Mouse (Mus musculus) gastrocnemius, postnatal 10 days (tissue): ENCODE measurements around the gene Rrp1b. TPM values are rescaled to one million over a fixed set of nuclear protein-coding genes. Genes with fewer than 3 reads are reported as not detected.

ENCODE experiments used
- DNase-seq: peaks from one replicate; pipeline ENCODE4 v3.0.0; 2021; ENCODE audit warnings: mixed read lengths
- long read RNA-seq, 2 experiments: library from polyadenylated mRNA; stranded (forward); transcript quantifications; one replicate each; pipeline ENCODE4 v2.0.0; 2021
- total RNA-seq, 2 experiments: library from RNA; stranded (reverse); gene quantifications; 2 replicates each; pipeline ENCODE4 v1.2.3; 2021

Gene Rrp1b
- 10 to 100 TPM; 14.5 to 16.7 TPM for total RNA-seq
- long read RNA-seq, experiment 1, partial matches to known transcripts, result 0 of 1 reads
- long read RNA-seq, experiment 1, other reads (novel, unspliced or antisense), result 1 of 1 reads
- long read RNA-seq, experiment 2, result 0 reads

GRCm38 (mm10) chr17:32035609-32036508 lies at the start of gene Rrp1b, which contains the start of gene Hsf2bp:
TSS of gene Rrp1b (plus strand) at chr17:32036100.
TSS of gene Hsf2bp (minus strand) at chr17:32036349.
- DNase-seq, result peak; percentile 76

GRCm38 (mm10) chr17:31986915-31987314 lies 49.0 kb upstream of the Rrp1b start:
- DNase-seq, result no peak

GRCm38 (mm10) chr17:31989035-31989434 lies 46.9 kb upstream of the Rrp1b start:
- DNase-seq, result no peak

GRCm38 (mm10) chr17:31992004-31992403 lies 43.9 kb upstream of the Rrp1b start:
- no peak for DNase-seq

- no peak for DNase-seq
Observed at GRCm38 (mm10) chr17:31993354-31993753, 42.5 kb upstream of the Rrp1b start.

- no peak for DNase-seq
Observed at GRCm38 (mm10) chr17:31994132-31994531, 41.8 kb upstream of the Rrp1b start.

GRCm38 (mm10) chr17:31995784-31996183 lies 40.1 kb upstream of the Rrp1b start:
- no peak for DNase-seq

GRCm38 (mm10) chr17:31996331-31996730 lies 39.6 kb upstream of the Rrp1b start:
- no peak for DNase-seq

- DNase-seq, result no peak
Observed at GRCm38 (mm10) chr17:31998351-31998750, 37.5 kb upstream of the Rrp1b start.

- DNase-seq, result no peak
Observed at GRCm38 (mm10) chr17:32003251-32003650, 32.6 kb upstream of the Rrp1b start.

GRCm38 (mm10) chr17:32006800-32007199 lies 29.1 kb upstream of the Rrp1b start:
- DNase-seq, result no peak

- DNase-seq, result no peak
Observed at GRCm38 (mm10) chr17:32011694-32012093, 24.2 kb upstream of the Rrp1b start.

GRCm38 (mm10) chr17:32012254-32012653 lies 23.6 kb upstream of the Rrp1b start:
- DNase-seq, result no peak

- DNase-seq, result no peak
Observed at GRCm38 (mm10) chr17:32013659-32014058, 22.2 kb upstream of the Rrp1b start.

GRCm38 (mm10) chr17:32016481-32016880 lies 19.4 kb upstream of the Rrp1b start:
- no peak for DNase-seq

- DNase-seq, result peak; percentile 39
Observed at GRCm38 (mm10) chr17:32018127-32018894, 17.6 kb upstream of the Rrp1b start.

- DNase-seq, result no peak
Observed at GRCm38 (mm10) chr17:32021981-32022380, 13.9 kb upstream of the Rrp1b start.

GRCm38 (mm10) chr17:32022551-32022950 lies 13.3 kb upstream of the Rrp1b start:
- no peak for DNase-seq

GRCm38 (mm10) chr17:32023088-32023487 lies 12.8 kb upstream of the Rrp1b start:
- no peak for DNase-seq

GRCm38 (mm10) chr17:32024671-32025073 lies 11.2 kb upstream of the Rrp1b start:
- DNase-seq, result no peak

- DNase-seq, result peak; percentile 60
Observed at GRCm38 (mm10) chr17:32025386-32025785, 10.5 kb upstream of the Rrp1b start.

GRCm38 (mm10) chr17:32027666-32028065 lies 8.2 kb upstream of the Rrp1b start:
- DNase-seq, result no peak

- DNase-seq, result no peak
Observed at GRCm38 (mm10) chr17:32028301-32028700, 7.6 kb upstream of the Rrp1b start.
